Mouse (Mus musculus) heart, embryonic 12.5 days (tissue): ENCODE measurements around the gene Gm42421. TPM values are rescaled to one million over a fixed set of nuclear protein-coding genes. Genes with fewer than 3 reads are reported as not detected.
A peak's percentile ranks its signal among the peaks of the same experiment; 100 is the strongest.

Experiments
- ATAC-seq: fragments of 200-750 bp; cut with Nextera tagmentation; 2 replicates; pipeline ENCODE4 v1.8.0; 2017; ENCODE audit warnings: moderate TSS enrichment, moderate library complexity; ENCODE audit not compliant: insufficient number of reproducible peaks, low FRiP score
- H3K27ac ChIP-seq: fragments of 300-500 bp; sonication (generic); 2 replicates; pipeline ENCODE4 v1.5.1; 2016; ENCODE audit warnings: mild to moderate bottlenecking, moderate library complexity; ENCODE audit not compliant: poor library complexity, severe bottlenecking
- H3K27me3 ChIP-seq: fragments of 300-500 bp; sonication (generic); replicated peaks from 2 replicates; pipeline ENCODE4 v1.6.1; 2016; ENCODE audit warnings: mild to moderate bottlenecking, moderate library complexity
- H3K36me3 ChIP-seq: fragments of 300-500 bp; sonication (generic); 2 replicates; pipeline ENCODE4 v1.6.1; 2016; ENCODE audit warnings: mild to moderate bottlenecking, moderate library complexity
- H3K4me1 ChIP-seq: fragments of 300-500 bp; sonication (generic); replicated peaks from 2 replicates; pipeline ENCODE4 v1.6.1; 2016; ENCODE audit warnings: mild to moderate bottlenecking
- H3K4me2 ChIP-seq: fragments of 300-500 bp; sonication (generic); 2 replicates; pipeline ENCODE4 v1.6.1; 2016; ENCODE audit warnings: mild to moderate bottlenecking, moderate library complexity
- H3K4me3 ChIP-seq: fragments of 300-500 bp; sonication (generic); 2 replicates; pipeline ENCODE4 v1.5.1; 2016; ENCODE audit warnings: mild to moderate bottlenecking
- H3K9ac ChIP-seq: fragments of 300-500 bp; sonication (generic); 2 replicates; pipeline ENCODE4 v1.6.1; 2016; ENCODE audit warnings: mild to moderate bottlenecking, moderate library complexity
- H3K9me3 ChIP-seq: fragments of 300-500 bp; sonication (generic); replicated peaks from 2 replicates; pipeline ENCODE4 v1.6.1; 2016; ENCODE audit warnings: mild to moderate bottlenecking, moderate library complexity
- WGBS: fragments of 180-500 bp; shearing (Covaris S2); methylation state at CpG from one replicate; pipeline ENCODE4 v1.1.7; 2016; 5-methylcytosine and 5-hydroxymethylcytosine counted together
- polyA plus RNA-seq: library from polyadenylated mRNA; unstranded; fragments of >200 nt; fragmentation: Nextera tagmentation; extraction: Ambion mirVana; gene quantifications from 2 replicates; pipeline ENCODE4 v1.2.1, GENCODE M21; 2016

Gm42421 gene
- polyA plus RNA-seq, 1 experiment from 2014 or later, result 0.55 TPM

GRCm38 (mm10) chr5:143972628-143973027 lies 44.7 kb downstream of the Gm42421 start:
- Histone ChIP-seq H3K4me2 (no peak overlapping the region), H3K4me3 (no peak overlapping the region), H3K36me3 (no peaks in the 10 kb centered on the region), H3K9me3 (no peaks in the 10 kb centered on the region), H3K27ac (no peak overlapping the region), H3K9ac (no peak overlapping the region), H3K4me1 (0 out of 2 replicates have a peak, but pooled peaks cover 4% of the 10 kb centered on the region), H3K27me3 (no peaks in the 10 kb centered on the region)
- no peak for ATAC-seq
- 15% methylated on average over 3 of the region's 3 CpGs for WGBS

GRCm38 (mm10) chr5:143974931-143975630 lies 47.1 kb downstream of the Gm42421 start:
- Histone ChIP-seq H3K4me3 (no peak overlapping the region), H3K27ac (no peak overlapping the region), H3K36me3 (no peaks in the 10 kb centered on the region), H3K27me3 (no peaks in the 10 kb centered on the region), H3K9ac (no peak overlapping the region), H3K4me2 (no peak overlapping the region), H3K9me3 (no peaks in the 10 kb centered on the region), H3K4me1 (0 out of 2 replicates have a peak, but pooled peaks cover 4% of the 10 kb centered on the region)
- peak; percentile 69 for ATAC-seq
- WGBS, result 49% methylated on average over 4 of the region's 4 CpGs

GRCm38 (mm10) chr5:143975631-143975933 lies 47.6 kb downstream of the Gm42421 start:
- WGBS, result 46% methylated on average over 2 of the region's 2 CpGs
- no peaks in the 10 kb centered on the region for H3K27me3 ChIP-seq
- H3K4me1 ChIP-seq, result peaks cover 4% of the 10 kb centered on the region; the same call in 1 of the 2 replicates
- H3K4me3 ChIP-seq, result no peak overlapping the region
- no peaks in the 10 kb centered on the region for H3K36me3 ChIP-seq
- H3K9me3 ChIP-seq, result no peaks in the 10 kb centered on the region
- H3K4me2 ChIP-seq, result no peak overlapping the region
- no peak overlapping the region for H3K9ac ChIP-seq
- ATAC-seq, result no peak
- H3K27ac ChIP-seq, result no peak overlapping the region

GRCm38 (mm10) chr5:143976232-143976631 lies 48.3 kb downstream of the Gm42421 start:
- Histone ChIP-seq H3K36me3 (no peaks in the 10 kb centered on the region), H3K9me3 (no peaks in the 10 kb centered on the region), H3K27ac (no peak overlapping the region), H3K27me3 (no peaks in the 10 kb centered on the region), H3K4me2 (no peak overlapping the region), H3K4me3 (no peak overlapping the region), H3K9ac (no peak overlapping the region), H3K4me1 (peaks cover 9% of the 10 kb centered on the region)
- no peak for ATAC-seq
- 79% methylated on average over 11 of the region's 11 CpGs for WGBS

GRCm38 (mm10) chr5:143976726-143977431 lies 48.9 kb downstream of the Gm42421 start:
- Histone ChIP-seq H3K4me3 (no peak overlapping the region), H3K27me3 (no peaks in the 10 kb centered on the region), H3K36me3 (no peaks in the 10 kb centered on the region), H3K27ac (no peak overlapping the region), H3K4me2 (no peak overlapping the region), H3K4me1 (peaks cover 9% of the 10 kb centered on the region), H3K9me3 (no peaks in the 10 kb centered on the region), H3K9ac (no peak overlapping the region)
- 53% methylated on average over 16 of the region's 16 CpGs for WGBS
- ATAC-seq, result no peak

DNA sequence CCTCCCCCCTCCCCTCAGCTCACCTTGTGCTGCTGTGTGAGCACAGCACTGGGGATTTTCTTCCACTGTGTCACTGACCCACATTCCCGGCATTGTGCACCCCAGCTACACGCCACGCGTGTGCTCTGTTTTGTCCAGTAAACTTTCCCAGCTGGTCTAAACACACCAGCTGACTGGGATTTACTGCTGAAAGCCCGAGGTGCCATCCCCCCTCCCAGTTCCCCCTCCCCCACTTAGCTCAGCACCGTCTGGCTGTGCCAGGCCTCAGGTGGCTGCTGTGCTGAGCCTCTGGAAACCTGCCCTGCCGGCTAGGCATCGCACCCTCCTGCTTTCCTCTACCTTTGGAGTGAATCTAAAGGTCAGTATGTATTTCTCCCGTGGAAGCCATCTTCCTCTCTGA lies 52.9 kb downstream of the Gm42421 start:
- H3K9ac ChIP-seq, result no peak overlapping the region
- H3K4me2 ChIP-seq, result 0 out of 2 replicates have a peak overlapping the region, but pooled peaks have one; percentile 9
- H3K36me3 ChIP-seq, result peaks cover 15% of the 10 kb centered on the region
- no peak overlapping the region for H3K4me3 ChIP-seq
- ATAC-seq, result no peak
- 31% methylated on average over 9 of the region's 9 CpGs for WGBS
- H3K27me3 ChIP-seq, result no peaks in the 10 kb centered on the region
- peaks cover 5% of the 10 kb centered on the region for H3K4me1 ChIP-seq
- H3K9me3 ChIP-seq, result no peaks in the 10 kb centered on the region
- no peak overlapping the region for H3K27ac ChIP-seq

GRCm38 (mm10) chr5:143982361-143982760 lies 54.4 kb downstream of the Gm42421 start:
- Histone ChIP-seq H3K27me3 (no peaks in the 10 kb centered on the region), H3K9ac (no peak overlapping the region), H3K9me3 (no peaks in the 10 kb centered on the region), H3K36me3 (peaks cover 29% of the 10 kb centered on the region), H3K4me3 (no peak overlapping the region), H3K4me2 (no peak overlapping the region), H3K27ac (no peak overlapping the region), H3K4me1 (peaks cover 5% of the 10 kb centered on the region)
- WGBS, result 55% methylated on average over 2 of the region's 2 CpGs
- no peak for ATAC-seq

DNA sequence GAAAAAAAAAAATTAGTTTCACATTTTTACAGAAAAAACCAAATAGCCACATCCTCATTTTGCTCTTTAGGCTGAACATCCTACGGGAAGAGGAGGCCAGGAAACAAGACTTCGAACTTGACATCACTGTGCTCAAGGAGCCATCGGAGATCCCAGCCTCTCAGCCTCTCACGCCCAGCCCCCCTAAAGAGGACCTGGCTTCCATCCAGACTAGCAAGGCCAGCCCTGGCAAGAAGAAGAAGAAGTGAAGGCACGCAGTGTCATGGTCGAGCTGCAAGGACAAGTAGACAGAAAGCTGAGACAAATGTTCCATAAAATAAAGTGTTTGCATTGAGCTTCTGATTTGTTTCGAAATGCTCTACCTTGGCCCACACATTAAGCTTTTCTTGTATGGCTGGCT lies 57.4 kb downstream of the Gm42421 start:
- H3K9me3 ChIP-seq, result no peaks in the 10 kb centered on the region
- H3K9ac ChIP-seq, result no peak overlapping the region
- no peaks in the 10 kb centered on the region for H3K27me3 ChIP-seq
- H3K36me3 ChIP-seq, result peaks cover 59% of the 10 kb centered on the region
- peaks cover 5% of the 10 kb centered on the region for H3K4me1 ChIP-seq
- ATAC-seq, result no peak
- no peak overlapping the region for H3K27ac ChIP-seq
- no peak overlapping the region for H3K4me3 ChIP-seq
- 89% methylated on average over 7 of the region's 7 CpGs for WGBS
- H3K4me2 ChIP-seq, result no peak overlapping the region

Other genes with a start within 250 kb of the Gm42421 start
- gene Usp42, start 195.9 kb upstream of the Gm42421 start, polyA plus RNA-seq, result 17.6 and 19.4 TPM in 2 replicates
- gene Eif2ak1, start 110.4 kb upstream of the Gm42421 start, polyA plus RNA-seq, result 35.0 and 35.4 TPM in 2 replicates
- 0.22 and 0.39 TPM in 2 replicates for gene Ankrd61, start 30.5 kb upstream of the Gm42421 start, polyA plus RNA-seq
- 85.9 and 86.6 TPM in 2 replicates for gene Aimp2, start 18.3 kb upstream of the Gm42421 start, polyA plus RNA-seq
- 24.2 and 25.1 TPM in 2 replicates for gene Pms2, start 18.2 kb upstream of the Gm42421 start, polyA plus RNA-seq
- 1.0 and 1.3 TPM in 2 replicates for gene Rsph10b, start 4.9 kb downstream of the Gm42421 start, polyA plus RNA-seq
- 59.1 and 59.3 TPM in 2 replicates for gene Ccz1, start 86.7 kb downstream of the Gm42421 start, polyA plus RNA-seq
- not detected in 2 replicates for gene Ocm, start 98.5 kb downstream of the Gm42421 start, polyA plus RNA-seq
- gene Lmtk2, start 172.3 kb downstream of the Gm42421 start, polyA plus RNA-seq, result 6.9 and 7.6 TPM in 2 replicates